Mouse (Mus musculus) embryonic fibroblast, embryonic 13.5 days (primary cell): ENCODE results near the gene Gm4214. TPM values are rescaled to one million over a fixed set of nuclear protein-coding genes. Genes with fewer than 3 reads are reported as not detected.
"Not testable (repeated sequence)": the region's sequence is repeated elsewhere in the genome, so short reads cannot be mapped to it uniquely, and the experiment has no call there.

Source experiments
- H3K27ac ChIP-seq: 2 replicates; pipeline ENCODE4 v1.5.1; 2012; ENCODE audit warnings: low read length, control low read depth, inconsistent platforms; ENCODE audit not compliant: insufficient read depth
- H3K4me1 ChIP-seq: 2 replicates; pipeline ENCODE4 v1.6.1; 2011; ENCODE audit warnings: low read length; ENCODE audit not compliant: control insufficient read depth, insufficient read depth
- H3K4me3 ChIP-seq: 2 replicates; pipeline ENCODE4 v1.5.1; 2011; ENCODE audit warnings: mild to moderate bottlenecking, control low read depth, low read length; ENCODE audit not compliant: insufficient read depth
- polyA plus RNA-seq: library from polyadenylated mRNA; stranded (reverse); fragments of >200 nt; gene quantifications from 2 replicates; pipeline ENCODE4 v1.2.4, GENCODE M21; 2011; ENCODE audit warnings: low read depth; ENCODE audit not compliant: missing spikeins, insufficient read length

The Gm4214 gene
- polyA plus RNA-seq, result not detected in 2 replicates

GRCm38 (mm10) chr7:22984573-22984972, at the start of gene Gm4214:
Gm4214 (minus strand) TSS chr7:22984673.
- not testable (repeated sequence) for H3K27ac ChIP-seq, H3K4me3 ChIP-seq, H3K4me1 ChIP-seq

GRCm38 (mm10) chr7:23019823-23020222, 35.4 kb upstream of the Gm4214 start, which contains the start of gene Gm4216:
Gm4216 (minus strand) TSS chr7:23019923.
- H3K4me3 ChIP-seq, H3K4me1 ChIP-seq, H3K27ac ChIP-seq: not testable (repeated sequence)

Other genes starting within 250 kb of the Gm4214 start
- not detected in 2 replicates for gene Vmn1r157, start 223.0 kb downstream of the Gm4214 start, polyA plus RNA-seq
- not detected in 2 replicates for gene Vmn1r158, start 193.9 kb downstream of the Gm4214 start, polyA plus RNA-seq
- gene Vmn1r159, start 141.1 kb downstream of the Gm4214 start, polyA plus RNA-seq, result not detected in 2 replicates
- not detected in 2 replicates for gene Vmn1r160, start 113.4 kb downstream of the Gm4214 start, polyA plus RNA-seq
- not detected in 2 replicates for gene Gm4216, start 35.2 kb upstream of the Gm4214 start, polyA plus RNA-seq
- gene Vmn1r163, start 70.9 kb upstream of the Gm4214 start, polyA plus RNA-seq, result not detected in 2 replicates
- not detected in 2 replicates for gene Gm8720, start 82.8 kb upstream of the Gm4214 start, polyA plus RNA-seq
- not detected in 2 replicates for gene Gm10662, start 159.8 kb upstream of the Gm4214 start, polyA plus RNA-seq
- gene Vmn1r165, start 232.7 kb upstream of the Gm4214 start, polyA plus RNA-seq, result not detected in 2 replicates